Mouse (Mus musculus) ES-E14 (cell line): ENCODE data around the gene Htr5a.

Experiments used
- CHD2 ChIP-seq: IDR thresholded peaks from 2 replicates; pipeline ENCODE4 v1.6.1; 2014; ENCODE audit warnings: mild to moderate bottlenecking, low read depth, low read length, inconsistent platforms
- HCFC1 ChIP-seq: IDR thresholded peaks from 2 replicates; pipeline ENCODE4 v1.6.1; 2012; ENCODE audit warnings: low read length, inconsistent platforms, borderline replicate concordance; ENCODE audit not compliant: insufficient read depth
- MAFK ChIP-seq: IDR thresholded peaks from 2 replicates; pipeline ENCODE4 v1.6.1; 2014; ENCODE audit warnings: mild to moderate bottlenecking, low read depth, low read length, inconsistent platforms; ENCODE audit not compliant: insufficient read depth
- ZC3H11A ChIP-seq: IDR thresholded peaks from 2 replicates; pipeline ENCODE4 v1.6.1; 2012; ENCODE audit warnings: low read depth, mild to moderate bottlenecking, inconsistent platforms, low read length, borderline replicate concordance
- ZNF384 ChIP-seq: IDR thresholded peaks from 2 replicates; pipeline ENCODE4 v1.6.1; 2012; ENCODE audit warnings: low read depth, low read length, inconsistent platforms

DNA sequence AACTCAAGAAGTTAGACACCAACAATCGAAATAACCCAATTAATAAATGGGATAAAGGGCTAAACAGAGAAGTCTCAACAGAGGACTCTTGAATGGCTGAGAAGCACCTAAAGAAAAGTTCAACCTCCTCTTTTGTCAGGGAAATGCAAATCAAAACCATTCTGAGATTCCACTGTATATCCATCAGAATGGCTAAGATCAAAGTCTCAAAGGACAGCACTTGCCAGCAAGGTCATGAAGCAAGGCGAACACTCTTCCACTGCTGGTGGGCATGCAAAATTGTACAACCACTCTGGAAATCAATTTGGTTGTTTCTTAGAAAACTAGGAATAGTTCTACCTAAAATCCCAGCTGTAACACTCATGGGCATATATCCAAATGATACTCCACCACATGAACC, 27.7 kb upstream of the Htr5a start:
- TF ChIP-seq HCFC1 = no peak
- no peak for TF ChIP-seq MAFK
- no peak for TF ChIP-seq CHD2
- no peak for TF ChIP-seq ZNF384
- no peak for TF ChIP-seq ZC3H11A
